Mouse (Mus musculus) c-Kit-positive CD71-positive TER-119-positive erythroid progenitor cells, embryonic 14.5 days (primary cell): ENCODE data around the gene Cdk19.

Source experiments
- DNase-seq: peaks from one replicate; pipeline ENCODE4 v3.0.0-alpha.2; 2013; ENCODE audit warnings: low spot score

Gene Cdk19

GRCm38 (mm10) chr10:40349631-40350177 lies 10.3 kb downstream of the Cdk19 start:
- DNase-seq = peak; percentile 34

GRCm38 (mm10) chr10:40350245-40350932 lies 11.0 kb downstream of the Cdk19 start:
- peak; percentile 21 for DNase-seq

GRCm38 (mm10) chr10:40351156-40351555 lies 11.8 kb downstream of the Cdk19 start:
- no peak for DNase-seq

GRCm38 (mm10) chr10:40354081-40354480 lies 14.7 kb downstream of the Cdk19 start:
- DNase-seq = no peak

- DNase-seq = no peak
Measured at GRCm38 (mm10) chr10:40354556-40354955, 15.2 kb downstream of the Cdk19 start.

GRCm38 (mm10) chr10:40358166-40358565 lies 18.8 kb downstream of the Cdk19 start:
- DNase-seq = no peak

GRCm38 (mm10) chr10:40359131-40359530 lies 19.8 kb downstream of the Cdk19 start:
- DNase-seq = no peak

- no peak for DNase-seq
Measured at GRCm38 (mm10) chr10:40363004-40363403, 23.6 kb downstream of the Cdk19 start.

GRCm38 (mm10) chr10:40364642-40365361 lies 25.4 kb downstream of the Cdk19 start:
- no peak for DNase-seq

GRCm38 (mm10) chr10:40365991-40366390 lies 26.6 kb downstream of the Cdk19 start:
- DNase-seq = no peak

GRCm38 (mm10) chr10:40368516-40368915 lies 29.2 kb downstream of the Cdk19 start:
- DNase-seq = no peak

GRCm38 (mm10) chr10:40370156-40370555 lies 30.8 kb downstream of the Cdk19 start:
- no peak for DNase-seq

- DNase-seq = no peak
Measured at GRCm38 (mm10) chr10:40371184-40371913, 32.0 kb downstream of the Cdk19 start.

GRCm38 (mm10) chr10:40371914-40372675 lies 32.7 kb downstream of the Cdk19 start:
- DNase-seq = no peak

- no peak for DNase-seq
Measured at GRCm38 (mm10) chr10:40373749-40374148, 34.4 kb downstream of the Cdk19 start.

GRCm38 (mm10) chr10:40374828-40375227 lies 35.5 kb downstream of the Cdk19 start:
- DNase-seq = no peak

GRCm38 (mm10) chr10:40376286-40376685 lies 36.9 kb downstream of the Cdk19 start:
- DNase-seq = no peak

GRCm38 (mm10) chr10:40378284-40378683 lies 38.9 kb downstream of the Cdk19 start:
- DNase-seq = no peak

- no peak for DNase-seq
Measured at GRCm38 (mm10) chr10:40379682-40380081, 40.3 kb downstream of the Cdk19 start.

- no peak for DNase-seq
Measured at GRCm38 (mm10) chr10:40385397-40385796, 46.0 kb downstream of the Cdk19 start.

GRCm38 (mm10) chr10:40386126-40386525 lies 46.8 kb downstream of the Cdk19 start:
- no peak for DNase-seq
